Comparison of ENCODE assay signal across 9 mouse cellular contexts in genomic region chr15:100303428-100304018, GRCm38 (mm10). TPM values are rescaled to one million over a fixed set of nuclear protein-coding genes. Genes with fewer than 3 reads are reported as not detected.
DNase-seq lines count a peak whose midpoint lies in the region; ATAC-seq and TF ChIP-seq lines count a peak whose summit lies in the region.
"Had no signal": no experiment of that assay in that cellular context is flagged by ENCODE, and none has a peak within 500 bp of the region (broad histone marks: within the 10 kb centered on the region; RNA-seq: fewer than 3 reads in every experiment).

No protein-coding gene starts in this region.

- TF ChIP-seq CTCF in liver, adult 2 months (IDR thresholded peaks at IDR 0.05; ENCODE audit: low read depth, low read length), result no peak

- no peaks in the 10 kb centered on the region for H3K27me3 ChIP-seq in liver, adult 2 months (ENCODE audit: control insufficient read depth, insufficient read depth, low read length)
- no peaks in the 10 kb centered on the region for H3K27me3 ChIP-seq in embryonic facial prominence, embryonic 15.5 days
- no peaks in the 10 kb centered on the region for H3K27me3 ChIP-seq in intestine, embryonic 14.5 days (replicated peaks; ENCODE audit: control insufficient read depth, insufficient read depth, low read length)
- H3K27me3 ChIP-seq in myocyte (ENCODE audit: control insufficient read depth, insufficient read depth, insufficient read length), result no peaks in the 10 kb centered on the region

- H3K27ac ChIP-seq in liver, adult 2 months (replicated peaks; ENCODE audit: insufficient read depth, low read depth, low read length), result peak overlapping the region; percentile 98
- 0 out of 2 replicates have a peak overlapping the region, but pooled peaks have one; percentile 84 for H3K27ac ChIP-seq in embryonic facial prominence, embryonic 15.5 days (replicated peaks)
- H3K27ac ChIP-seq in intestine, embryonic 14.5 days (ENCODE audit: low read depth), result 0 out of 2 replicates have a peak overlapping the region, but pooled peaks have one; percentile 84

- TF ChIP-seq POLR2A in liver, adult 2 months (IDR thresholded peaks at IDR 0.05; ENCODE audit: extremely low read depth, insufficient read depth, low read length), result no peak
- no peak for TF ChIP-seq POLR2A in myocyte (IDR thresholded peaks at IDR 0.05; ENCODE audit: insufficient read length, low read depth)

- WGBS in liver, adult 2 months, result 29% methylated on average over 8 of the region's 8 CpGs
- 47% methylated on average over 8 of the region's 8 CpGs for WGBS in embryonic facial prominence, embryonic 15.5 days
- WGBS in intestine, embryonic 14.5 days, result 56% methylated on average over 8 of the region's 8 CpGs

- ATAC-seq in embryonic facial prominence, embryonic 15.5 days (ENCODE audit: insufficient number of reproducible peaks, low FRiP score, low TSS enrichment, low read depth), result no peak
- ATAC-seq in intestine, embryonic 14.5 days (replicated peaks; ENCODE audit: low FRiP score, low TSS enrichment, low read depth), result no peak

- no peak overlapping the region for H3ac ChIP-seq in myocyte (ENCODE audit: control insufficient read depth, insufficient read length)

- peaks cover 7% of the 10 kb centered on the region for H3K4me1 ChIP-seq in liver, adult 2 months (ENCODE audit: control insufficient read depth, insufficient read depth, low read length)
- H3K4me1 ChIP-seq in embryonic facial prominence, embryonic 15.5 days, result no peaks in the 10 kb centered on the region
- H3K4me1 ChIP-seq in intestine, embryonic 14.5 days (replicated peaks; ENCODE audit: control insufficient read depth, insufficient read depth, low read length), result no peaks in the 10 kb centered on the region; the same call in 1 of the 2 replicates

- H3K9me3 ChIP-seq in embryonic facial prominence, embryonic 15.5 days (replicated peaks), result no peaks in the 10 kb centered on the region
- no peaks in the 10 kb centered on the region for H3K9me3 ChIP-seq in intestine, embryonic 14.5 days (ENCODE audit: control insufficient read depth, low read length)

- H3K79me2 ChIP-seq in liver, adult 2 months (ENCODE audit: control insufficient read depth, insufficient read depth, low read length), result peaks cover 11% of the 10 kb centered on the region; the same call in 1 of the 2 replicates
- H3K79me2 ChIP-seq in myocyte (ENCODE audit: control insufficient read depth, insufficient read depth), result no peaks in the 10 kb centered on the region

- H3K9ac ChIP-seq in liver, adult 2 months (ENCODE audit: low read depth, low read length), result peak overlapping the region; percentile 83
- H3K9ac ChIP-seq in embryonic facial prominence, embryonic 15.5 days, result no peak overlapping the region
- H3K9ac ChIP-seq in intestine, embryonic 14.5 days (ENCODE audit: low read length), result no peak overlapping the region

- peaks cover 5% of the 10 kb centered on the region; the same call in 1 of the 2 replicates for H3K36me3 ChIP-seq in liver, adult 2 months (ENCODE audit: control insufficient read depth, insufficient read depth, low read length)
- H3K36me3 ChIP-seq in embryonic facial prominence, embryonic 15.5 days, result no peaks in the 10 kb centered on the region
- no peaks in the 10 kb centered on the region for H3K36me3 ChIP-seq in intestine, embryonic 14.5 days (ENCODE audit: control insufficient read depth, insufficient read depth, low read length)
- H3K36me3 ChIP-seq in myocyte (ENCODE audit: control insufficient read depth, insufficient read depth), result no peaks in the 10 kb centered on the region

- H3K4me3 ChIP-seq in liver, adult 2 months (ENCODE audit: insufficient read depth, low read depth, low read length), result peak overlapping the region; percentile 23; the same call in 1 of the 2 replicates
- peak overlapping the region; percentile 57 for H3K4me3 ChIP-seq in embryonic facial prominence, embryonic 15.5 days (replicated peaks)
- peak overlapping the region; percentile 50; the same call in 1 of the 2 replicates for H3K4me3 ChIP-seq in intestine, embryonic 14.5 days (ENCODE audit: low read depth, low read length)
- H3K4me3 ChIP-seq in myocyte, result peak overlapping the region; percentile 48

- DNase-seq in liver, adult 2 months (ENCODE audit: extremely low read depth, low read depth, low spot score), result peak; percentile 51
- DNase-seq in liver, result no peak
- DNase-seq in intestine, embryonic 14.5 days (ENCODE audit: low spot score), result no peak
- DNase-seq in c-Kit-positive CD71-positive TER-119-positive erythroid progenitor cells, embryonic 14.5 days (ENCODE audit: low spot score), result no peak
- no peak for DNase-seq in cerebellum, adult 11 months
- DNase-seq in ovary, postnatal 36 days (ENCODE audit: low spot score), result no peak

- H3K4me2 ChIP-seq in embryonic facial prominence, embryonic 15.5 days (replicated peaks), result peak overlapping the region; percentile 81
- peak overlapping the region; percentile 85 for H3K4me2 ChIP-seq in intestine, embryonic 14.5 days (ENCODE audit: low read length)
- H3K4me2 ChIP-seq in myocyte (ENCODE audit: low read depth), result peak overlapping the region; percentile 93

TF ChIP-seq in myocyte, 11 proteins besides CTCF, POLR2A, EP300 and RAD21:
- TF ChIP-seq REST (IDR thresholded peaks at IDR 0.05; ENCODE audit: insufficient read depth, insufficient read length), result no peak
- TF ChIP-seq MAX (IDR thresholded peaks at IDR 0.05; ENCODE audit: low read depth), result no peak
- TF ChIP-seq USF1 (IDR thresholded peaks at IDR 0.05; ENCODE audit: low read depth), result no peak
- no peak for TF ChIP-seq TCF3 (IDR thresholded peaks at IDR 0.05; ENCODE audit: insufficient read length, low read depth)
- no peak for TF ChIP-seq SRF (IDR thresholded peaks at IDR 0.05; ENCODE audit: control insufficient read depth, insufficient read length, low read depth)
- no peak for TF ChIP-seq TCF12 (IDR thresholded peaks at IDR 0.05; ENCODE audit: insufficient read depth, poor library complexity, severe bottlenecking)
- TF ChIP-seq POLR2AphosphoS2 (IDR thresholded peaks at IDR 0.05; ENCODE audit: insufficient read length, low read depth), result no peak
- no peak for TF ChIP-seq E2F4 (IDR thresholded peaks at IDR 0.05; ENCODE audit: insufficient read depth)
- no peak for TF ChIP-seq CEBPB (IDR thresholded peaks at IDR 0.05; ENCODE audit: insufficient read depth, poor library complexity, severe bottlenecking)
- TF ChIP-seq MYOG (IDR thresholded peaks at IDR 0.05; ENCODE audit: control insufficient read depth in 1 of 3, insufficient read depth in 1 of 3, insufficient read length in 2 of 3, low read depth in 2 of 3), result no peak
- TF ChIP-seq MYOD1 (IDR thresholded peaks at IDR 0.05; ENCODE audit: control insufficient read depth in 1 of 3, insufficient read length in 2 of 3, low read depth in 2 of 3), result no peak

RNA-seq across cellular contexts. Expression of gene Mettl7a1, which starts 0.4 kb away (rescaled TPM):
- total RNA-seq in liver, adult 2 months (2014; rRNA removed), result 327 and 366 TPM in 2 replicates
- 201 TPM in 2 replicates for polyA plus RNA-seq in liver, adult 2 months (2012; rRNA removed)
- 7.6 and 8.4 TPM in 2 replicates for polyA plus RNA-seq in embryonic facial prominence, embryonic 15.5 days (2015; fragmentation: Nextera tagmentation; extraction: Ambion mirVana)
- polyA plus RNA-seq in intestine, embryonic 14.5 days (2014; fragmentation: Nextera tagmentation; extraction: Ambion mirVana), result 4.1 and 4.7 TPM in 2 replicates
- 9.4 TPM for polyA plus RNA-seq in myocyte (2012; fragmentation: generic; extraction: Trizol)

RNA-seq across cellular contexts. Expression of gene Tmprss12, which starts 22.9 kb away (rescaled TPM):
- total RNA-seq in liver, adult 2 months (2014; rRNA removed), result not detected in 2 replicates
- polyA plus RNA-seq in liver, adult 2 months (2012; rRNA removed), result not detected in 2 replicates
- 0.12 TPM in 1 of 2 replicates, not detected in the other for polyA plus RNA-seq in embryonic facial prominence, embryonic 15.5 days (2015; fragmentation: Nextera tagmentation; extraction: Ambion mirVana)
- polyA plus RNA-seq in intestine, embryonic 14.5 days (2014; fragmentation: Nextera tagmentation; extraction: Ambion mirVana), result not detected in 2 replicates
- polyA plus RNA-seq in myocyte (2012; fragmentation: generic; extraction: Trizol), result not detected
- total RNA-seq: left cerebral cortex, postnatal 10 days had no signal

RNA-seq across cellular contexts. Expression of gene Mettl7a3, which starts 31.2 kb away (rescaled TPM):
- total RNA-seq in liver, adult 2 months (2014; rRNA removed), result not detected in 2 replicates
- polyA plus RNA-seq in liver, adult 2 months (2012; rRNA removed), result not detected in 2 replicates
- 0.32 and 0.35 TPM in 2 replicates for polyA plus RNA-seq in embryonic facial prominence, embryonic 15.5 days (2015; fragmentation: Nextera tagmentation; extraction: Ambion mirVana)
- 0.12 TPM in 1 of 2 replicates, not detected in the other for polyA plus RNA-seq in intestine, embryonic 14.5 days (2014; fragmentation: Nextera tagmentation; extraction: Ambion mirVana)
- polyA plus RNA-seq in myocyte (2012; fragmentation: generic; extraction: Trizol), result not detected

RNA-seq across cellular contexts. Expression of gene Methig1, which starts 49.4 kb away (rescaled TPM):
- total RNA-seq in liver, adult 2 months (2014; rRNA removed), result not detected in 2 replicates
- 0.15 TPM in 1 of 2 replicates, not detected in the other for polyA plus RNA-seq in liver, adult 2 months (2012; rRNA removed)
- not detected in 2 replicates for polyA plus RNA-seq in embryonic facial prominence, embryonic 15.5 days (2015; fragmentation: Nextera tagmentation; extraction: Ambion mirVana)
- polyA plus RNA-seq in intestine, embryonic 14.5 days (2014; fragmentation: Nextera tagmentation; extraction: Ambion mirVana), result not detected in 2 replicates
- polyA plus RNA-seq in myocyte (2012; fragmentation: generic; extraction: Trizol), result not detected
- total RNA-seq: left cerebral cortex, postnatal 10 days had no signal

RNA-seq across cellular contexts. Expression of gene Mettl7a2, which starts 49.5 kb away (rescaled TPM):
- 0.13 TPM in 1 of 2 replicates, not detected in the other for total RNA-seq in liver, adult 2 months (2014; rRNA removed)
- polyA plus RNA-seq in liver, adult 2 months (2012; rRNA removed), result 0.05 and 0.18 TPM in 2 replicates
- not detected in 2 replicates for polyA plus RNA-seq in embryonic facial prominence, embryonic 15.5 days (2015; fragmentation: Nextera tagmentation; extraction: Ambion mirVana)
- polyA plus RNA-seq in intestine, embryonic 14.5 days (2014; fragmentation: Nextera tagmentation; extraction: Ambion mirVana), result not detected in 2 replicates
- not detected for polyA plus RNA-seq in myocyte (2012; fragmentation: generic; extraction: Trizol)

Comparison
In these comparisons a context has a peak if more than half of its experiments do, and no peak if none do; other contexts are left out.
1. RNA of gene Mettl7a1, which starts 0.4 kb away (polyA plus RNA-seq): 201 TPM in liver, adult 2 months; 9.4 TPM in myocyte (single experiment), 7.6 to 8.4 TPM in embryonic facial prominence, embryonic 15.5 days and 4.1 to 4.7 TPM in intestine, embryonic 14.5 days; every median in the first group is over 10 times any median in the second.
2. Peak in every context shown above with its lines, with median percentiles within 50 percentile points of each other: H3K27ac ChIP-seq, H3K4me3 ChIP-seq and H3K4me2 ChIP-seq.